Mouse (Mus musculus): ENCODE measurements around the gene Itgb2. TPM values are rescaled to one million over a fixed set of nuclear protein-coding genes. Genes with fewer than 3 reads are reported as not detected.

The Itgb2 gene
- polyA plus RNA-seq, 1 experiment from 2014 or later, result 2.1 TPM

DNA sequence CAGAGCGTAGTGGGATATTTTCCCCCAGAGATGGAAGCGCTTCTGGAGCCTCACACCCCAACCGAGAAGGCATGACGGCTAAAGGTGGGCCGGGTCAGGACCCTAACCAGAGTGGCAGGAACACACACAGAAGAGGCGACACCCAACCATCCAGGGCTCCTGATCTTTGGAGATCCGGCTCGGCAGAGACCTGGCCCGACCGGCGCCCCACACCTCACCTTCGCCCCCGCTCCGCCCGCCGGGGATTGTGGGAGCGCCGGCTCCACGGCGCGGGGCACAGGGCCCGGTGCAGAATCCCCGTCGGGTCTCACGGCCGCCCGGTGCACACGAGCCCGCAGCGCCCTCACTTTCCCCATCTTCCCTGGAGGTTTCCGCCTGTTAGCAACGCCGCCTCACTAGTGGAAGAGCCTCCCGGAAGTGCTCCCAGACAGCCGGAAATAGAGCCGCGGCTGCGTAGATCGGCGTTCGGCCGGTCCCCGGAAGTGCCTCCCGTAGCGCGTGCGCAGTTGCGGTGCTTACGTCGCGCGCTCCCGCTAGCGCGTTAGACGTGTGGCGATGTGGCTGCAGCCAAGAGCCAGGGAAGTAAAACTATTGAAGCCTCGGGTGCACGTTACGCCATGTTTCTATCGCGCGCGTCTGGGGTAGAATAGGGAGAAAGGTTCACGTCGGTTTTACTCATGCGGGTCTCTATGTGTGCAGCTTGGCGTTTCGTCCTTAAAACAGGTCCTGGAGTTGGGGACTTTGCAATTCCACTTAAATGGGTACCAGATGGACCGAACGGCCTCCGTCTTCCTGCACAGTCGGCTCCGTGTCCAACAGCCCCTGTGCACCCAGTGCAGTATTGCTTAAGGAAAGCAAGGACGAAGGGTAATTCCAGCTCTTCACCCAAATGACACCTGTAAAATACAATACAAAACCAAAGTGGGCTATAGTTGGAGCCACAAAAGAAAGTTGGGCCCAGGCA lies 14.4 kb upstream of the Itgb2 start, which contains the start of gene Fam207a:
TSS of gene Fam207a (minus strand) at position 401 of the 964 bp plus-strand sequence.
- ATAC-seq, result peak; percentile 92
- WGBS, result under 1% methylated on average over 75 of the region's 75 CpGs
- Histone ChIP-seq H3K9me3 (ENCODE audit: control insufficient read depth) (no peaks in the 10 kb centered on the region), H3K4me1 (replicated peaks; ENCODE audit: control insufficient read depth, insufficient read depth, low read length) (0 out of 2 replicates have a peak, but pooled peaks cover 6% of the 10 kb centered on the region), H3K36me3 (ENCODE audit: control insufficient read depth, insufficient read depth) (peaks cover 22% of the 10 kb centered on the region), H3K4me2 (replicated peaks; ENCODE audit: low read depth) (peak within 1 kb of the TSS; percentile 87), H3K27me3 (replicated peaks; ENCODE audit: control insufficient read depth, insufficient read depth, low read length) (no peaks in the 10 kb centered on the region), H3K27ac (ENCODE audit: low read depth, low read length) (peak within 1 kb of the TSS; percentile 82), H3K4me3 (ENCODE audit: low read depth, low read length) (peak within 1 kb of the TSS; percentile 64), H3K9ac (ENCODE audit: low read depth, low read length) (peak within 1 kb of the TSS; percentile 74)
- no peak for TF ChIP-seq CTCF (IDR thresholded peaks at IDR 0.05; ENCODE audit: low read depth)

DNA sequence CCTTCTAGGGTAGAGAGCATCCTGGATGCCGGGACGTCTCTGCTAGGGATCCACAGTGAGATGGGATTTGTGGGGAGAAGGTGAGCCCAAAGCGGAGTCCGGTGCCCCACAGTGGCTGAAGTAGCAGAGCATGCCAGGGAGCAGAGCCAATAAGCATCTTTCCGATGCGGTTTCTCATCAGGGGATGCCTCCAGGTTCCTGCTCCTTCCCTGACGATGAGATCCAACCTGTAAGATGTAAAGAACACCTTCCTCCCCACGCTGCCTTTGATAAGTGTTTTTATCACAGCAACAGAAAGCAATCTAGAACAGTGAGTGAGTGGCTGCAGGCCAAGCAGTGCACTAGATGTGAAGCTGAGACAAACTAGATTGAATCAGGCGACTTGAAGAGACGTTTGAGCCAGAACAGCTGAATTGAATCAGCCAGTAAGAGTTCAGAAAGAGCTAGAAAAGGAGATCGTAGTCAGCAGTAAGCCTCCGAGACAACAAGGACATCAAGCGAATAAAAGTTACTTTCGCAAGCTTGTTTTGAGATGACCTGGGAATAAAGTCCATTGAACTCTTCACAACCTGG lies 13.6 kb upstream of the Itgb2 start:
- Histone ChIP-seq H3K27ac (ENCODE audit: low read depth, low read length) (peak overlapping the region; percentile 82), H3K9ac (ENCODE audit: low read depth, low read length) (peak overlapping the region; percentile 74; the same call in 1 of the 2 replicates), H3K36me3 (ENCODE audit: control insufficient read depth, insufficient read depth) (peaks cover 19% of the 10 kb centered on the region), H3K4me1 (replicated peaks; ENCODE audit: control insufficient read depth, insufficient read depth, low read length) (0 out of 2 replicates have a peak, but pooled peaks cover 6% of the 10 kb centered on the region), H3K4me2 (replicated peaks; ENCODE audit: low read depth) (peak overlapping the region; percentile 87), H3K27me3 (replicated peaks; ENCODE audit: control insufficient read depth, insufficient read depth, low read length) (no peaks in the 10 kb centered on the region), H3K9me3 (ENCODE audit: control insufficient read depth) (no peaks in the 10 kb centered on the region), H3K4me3 (ENCODE audit: low read depth, low read length) (peak overlapping the region; percentile 64)
- 23% methylated on average over 14 of the region's 14 CpGs for WGBS
- peak; percentile 6; the same call in 1 of the 2 replicates for ATAC-seq
- TF ChIP-seq CTCF (IDR thresholded peaks at IDR 0.05; ENCODE audit: low read depth), result peak; percentile 34; the same call in 1 of the 2 replicates

DNA sequence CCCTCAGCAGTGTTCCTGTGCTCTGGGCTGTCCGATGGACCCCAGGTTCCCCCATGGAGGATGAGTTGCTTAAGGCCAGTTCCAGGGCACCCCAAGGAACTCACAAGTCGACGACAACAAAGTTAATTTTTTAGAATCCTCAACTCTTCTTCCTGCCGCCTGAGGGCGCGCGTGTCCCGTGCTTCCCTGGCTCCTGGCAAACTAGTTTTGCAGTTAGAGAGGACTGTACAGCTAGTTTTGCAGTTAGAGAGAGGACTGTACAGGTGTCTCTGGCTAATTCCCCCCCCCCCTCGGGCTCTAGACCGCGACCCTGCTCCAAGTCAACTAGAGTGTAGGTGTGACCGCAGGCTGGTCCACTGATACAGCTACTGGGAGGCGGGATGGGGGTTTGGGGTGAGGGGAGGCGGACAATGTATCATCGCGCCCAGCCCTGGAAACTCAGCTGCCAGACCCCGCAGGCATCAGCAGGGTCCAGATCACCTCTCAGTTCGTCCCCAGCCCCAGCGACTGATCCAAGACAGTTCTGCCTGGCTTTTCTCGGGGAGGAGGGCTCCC lies 12.9 kb upstream of the Itgb2 start:
- no peaks in the 10 kb centered on the region for H3K9me3 ChIP-seq (ENCODE audit: control insufficient read depth)
- no peak overlapping the region for H3K4me3 ChIP-seq (ENCODE audit: low read depth, low read length)
- ATAC-seq, result peak; percentile 39
- H3K36me3 ChIP-seq (ENCODE audit: control insufficient read depth, insufficient read depth), result peaks cover 12% of the 10 kb centered on the region
- H3K27me3 ChIP-seq (replicated peaks; ENCODE audit: control insufficient read depth, insufficient read depth, low read length), result no peaks in the 10 kb centered on the region
- peak; percentile 94 for TF ChIP-seq CTCF (IDR thresholded peaks at IDR 0.05; ENCODE audit: low read depth)
- no peak overlapping the region for H3K9ac ChIP-seq (ENCODE audit: low read depth, low read length)
- peak overlapping the region; percentile 82 for H3K27ac ChIP-seq (ENCODE audit: low read depth, low read length)
- H3K4me1 ChIP-seq (replicated peaks; ENCODE audit: control insufficient read depth, insufficient read depth, low read length), result 0 out of 2 replicates have a peak, but pooled peaks cover 6% of the 10 kb centered on the region
- 23% methylated on average over 20 of the region's 20 CpGs for WGBS
- peak overlapping the region; percentile 87 for H3K4me2 ChIP-seq (replicated peaks; ENCODE audit: low read depth)

DNA sequence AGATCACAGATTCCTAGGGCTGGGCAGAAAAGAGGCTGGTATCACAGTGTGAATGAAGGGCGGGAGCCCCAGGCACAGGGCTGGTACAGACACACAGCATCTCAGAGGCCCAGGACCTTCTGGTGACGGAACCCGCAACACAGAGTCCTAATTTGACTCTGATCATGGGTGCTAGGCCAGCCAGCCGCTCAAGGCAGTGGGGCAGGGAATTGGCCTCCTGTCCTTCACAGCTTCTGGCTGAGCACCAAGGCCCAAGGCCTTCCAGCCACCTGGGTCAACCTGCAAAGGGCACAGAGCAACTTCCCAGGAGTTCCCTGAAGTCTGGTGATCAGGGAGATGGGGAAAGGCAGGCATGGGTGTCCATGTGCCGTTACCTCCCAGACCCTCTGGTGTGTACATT lies 12.3 kb upstream of the Itgb2 start:
- Histone ChIP-seq H3K4me1 (replicated peaks; ENCODE audit: control insufficient read depth, insufficient read depth, low read length) (0 out of 2 replicates have a peak, but pooled peaks cover 6% of the 10 kb centered on the region), H3K27ac (ENCODE audit: low read depth, low read length) (no peak overlapping the region), H3K27me3 (replicated peaks; ENCODE audit: control insufficient read depth, insufficient read depth, low read length) (no peaks in the 10 kb centered on the region), H3K36me3 (ENCODE audit: control insufficient read depth, insufficient read depth) (peaks cover 8% of the 10 kb centered on the region), H3K4me3 (ENCODE audit: low read depth, low read length) (no peak overlapping the region), H3K9me3 (ENCODE audit: control insufficient read depth) (no peaks in the 10 kb centered on the region), H3K4me2 (replicated peaks; ENCODE audit: low read depth) (no peak overlapping the region), H3K9ac (ENCODE audit: low read depth, low read length) (no peak overlapping the region)
- 94% methylated on average over 5 of the region's 5 CpGs for WGBS
- no peak for TF ChIP-seq CTCF (IDR thresholded peaks at IDR 0.05; ENCODE audit: low read depth)
- no peak for ATAC-seq

DNA sequence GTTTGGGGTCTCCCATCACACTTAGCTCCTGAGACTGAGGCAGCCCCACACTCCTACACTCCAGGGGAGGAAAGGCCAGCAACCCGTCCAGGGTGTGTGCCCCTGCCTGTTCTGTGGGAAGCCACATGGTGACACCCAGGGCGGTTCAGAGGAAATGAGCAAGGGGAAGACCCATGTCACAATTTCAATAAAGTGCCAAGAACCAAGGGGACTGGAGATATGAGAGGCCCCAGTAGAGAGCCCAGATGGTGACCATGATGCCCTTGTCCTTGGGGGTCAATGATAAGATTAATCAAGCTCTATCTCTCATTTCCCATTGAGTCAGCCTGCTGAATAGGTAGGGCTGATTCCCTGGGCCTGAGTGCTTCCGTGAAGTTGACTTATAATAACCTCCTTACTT lies 10.9 kb upstream of the Itgb2 start:
- 0 out of 2 replicates have a peak, but pooled peaks cover 6% of the 10 kb centered on the region for H3K4me1 ChIP-seq (replicated peaks; ENCODE audit: control insufficient read depth, insufficient read depth, low read length)
- H3K27me3 ChIP-seq (replicated peaks; ENCODE audit: control insufficient read depth, insufficient read depth, low read length), result no peaks in the 10 kb centered on the region
- H3K4me3 ChIP-seq (ENCODE audit: low read depth, low read length), result no peak overlapping the region
- TF ChIP-seq CTCF (IDR thresholded peaks at IDR 0.05; ENCODE audit: low read depth), result no peak
- H3K27ac ChIP-seq (ENCODE audit: low read depth, low read length), result no peak overlapping the region
- no peak overlapping the region; the same call in 1 of the 2 replicates for H3K9ac ChIP-seq (ENCODE audit: low read depth, low read length)
- 77% methylated on average over 3 of the region's 3 CpGs for WGBS
- no peak for ATAC-seq
- H3K4me2 ChIP-seq (replicated peaks; ENCODE audit: low read depth), result no peak overlapping the region
- H3K36me3 ChIP-seq (ENCODE audit: control insufficient read depth, insufficient read depth), result 0 out of 2 replicates have a peak, but pooled peaks cover under 1% of the 10 kb centered on the region
- H3K9me3 ChIP-seq (ENCODE audit: control insufficient read depth), result no peaks in the 10 kb centered on the region

DNA sequence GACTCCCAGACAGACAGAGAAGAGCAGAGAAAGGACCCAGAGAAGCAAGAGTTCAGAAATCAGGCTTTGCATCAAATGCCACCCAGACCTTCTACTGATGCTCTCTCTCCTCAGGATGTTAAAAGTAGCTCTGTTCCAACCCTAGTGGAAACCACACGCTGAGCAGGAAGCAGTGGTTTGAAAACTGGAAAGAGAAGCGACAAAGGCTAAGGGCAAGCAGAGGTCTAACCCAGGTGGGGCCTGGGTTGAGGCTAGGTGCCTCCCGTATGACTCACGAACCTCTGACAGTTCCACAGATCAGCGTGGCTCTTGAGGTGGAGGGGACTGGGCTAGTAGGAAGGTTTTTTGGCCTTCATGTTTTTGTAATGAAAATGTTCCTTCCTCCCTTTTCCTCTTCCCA lies 9.6 kb upstream of the Itgb2 start:
- no peaks in the 10 kb centered on the region for H3K9me3 ChIP-seq (ENCODE audit: control insufficient read depth)
- no peak overlapping the region for H3K4me2 ChIP-seq (replicated peaks; ENCODE audit: low read depth)
- 0 out of 2 replicates have a peak, but pooled peaks cover 2% of the 10 kb centered on the region for H3K4me1 ChIP-seq (replicated peaks; ENCODE audit: control insufficient read depth, insufficient read depth, low read length)
- H3K36me3 ChIP-seq (ENCODE audit: control insufficient read depth, insufficient read depth), result no peaks in the 10 kb centered on the region
- no peak overlapping the region for H3K4me3 ChIP-seq (ENCODE audit: low read depth, low read length)
- no peak for ATAC-seq
- H3K9ac ChIP-seq (ENCODE audit: low read depth, low read length), result no peak overlapping the region
- WGBS, result 76% methylated on average over 5 of the region's 5 CpGs
- no peak overlapping the region for H3K27ac ChIP-seq (ENCODE audit: low read depth, low read length)
- TF ChIP-seq CTCF (IDR thresholded peaks at IDR 0.05; ENCODE audit: low read depth), result no peak
- no peaks in the 10 kb centered on the region for H3K27me3 ChIP-seq (replicated peaks; ENCODE audit: control insufficient read depth, insufficient read depth, low read length)

Measured in intestine, postnatal 0 days (tissue).